Mouse (Mus musculus): ENCODE results near the gene Ano10.

DNA sequence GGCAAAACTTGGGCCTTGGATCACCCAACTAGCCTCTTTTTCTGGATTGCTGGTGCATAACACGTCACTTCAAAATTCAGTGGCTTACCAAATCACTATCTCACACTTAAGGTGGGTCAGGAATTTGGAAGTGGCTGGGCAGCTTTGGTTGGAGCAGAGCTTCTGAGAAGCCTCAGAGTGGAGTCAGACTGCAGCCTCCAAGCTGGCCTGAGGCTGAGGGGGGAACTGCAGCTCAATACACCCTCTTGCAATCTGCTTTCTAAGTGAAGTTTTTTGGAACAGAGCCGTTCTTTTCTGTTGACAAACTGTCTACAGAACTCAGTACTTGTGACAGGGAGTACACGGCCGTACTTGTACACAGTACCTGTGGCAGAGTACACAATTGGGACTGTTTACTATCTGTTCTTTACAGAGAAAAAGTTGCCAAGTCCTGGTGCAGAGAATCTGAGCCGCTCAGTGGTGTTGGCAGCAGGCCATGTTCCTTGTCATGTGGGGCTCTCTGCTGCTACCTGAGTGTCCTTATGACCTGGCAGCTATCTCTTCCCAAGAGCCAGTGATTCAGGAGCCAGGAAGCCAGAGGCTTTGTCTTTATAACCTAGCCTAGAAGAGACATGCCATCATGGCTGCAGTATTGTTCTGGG, 99.1 kb downstream of the Ano10 start:
- TF ChIP-seq CTCF (IDR thresholded peaks at IDR 0.05; ENCODE audit: extremely low read depth, insufficient read length, insufficient replicate concordance, low read depth, low read length) = no peak
- no peak for TF ChIP-seq POLR2A (IDR thresholded peaks at IDR 0.05; ENCODE audit: low read depth, low read length)

All from small intestine, adult 2 months (tissue).